Comparison of ENCODE assay signal across 17 mouse cellular contexts in the genomic region with DNA sequence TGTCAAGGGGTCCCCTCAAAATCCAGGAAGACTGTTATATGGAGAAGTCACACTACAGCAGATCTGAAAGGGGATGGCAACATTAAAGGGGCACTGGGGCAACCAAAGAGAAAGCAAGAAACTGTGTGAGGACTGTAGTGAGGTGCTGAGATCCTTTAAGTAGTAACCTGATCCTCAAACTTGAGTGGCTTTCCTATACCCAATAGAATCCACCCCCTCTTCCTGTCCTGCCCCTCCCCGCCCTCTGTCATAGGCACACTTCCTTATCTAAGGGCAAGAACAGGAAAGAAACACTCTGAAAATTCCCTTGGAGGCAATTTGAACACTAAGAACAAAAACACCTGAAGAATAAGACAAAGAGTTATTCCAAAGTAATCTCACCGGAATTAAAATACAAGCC. TPM values are rescaled to one million over a fixed set of nuclear protein-coding genes. Genes with fewer than 3 reads are reported as not detected.
"Had no signal": no experiment of that assay in that cellular context is flagged by ENCODE, and none has a peak within 500 bp of the region (broad histone marks: within the 10 kb centered on the region; RNA-seq: fewer than 3 reads in every experiment).

No protein-coding gene starts in this region.

- H3K9me3 ChIP-seq: liver, embryonic 12.5 days; megakaryocyte, embryonic 14.5 days; midbrain, embryonic 12.5 days; midbrain, embryonic 15.5 days; neural tube, embryonic 12.5 days had no signal

- H3K27me3 ChIP-seq: liver, embryonic 12.5 days; midbrain, embryonic 12.5 days; midbrain, embryonic 15.5 days; neural tube, embryonic 12.5 days had no signal

- H3K4me3 ChIP-seq: liver, embryonic 12.5 days; megakaryocyte, embryonic 14.5 days; midbrain, embryonic 12.5 days; midbrain, embryonic 15.5 days; neural tube, embryonic 12.5 days had no signal

- H3K9ac ChIP-seq: liver, embryonic 12.5 days; liver, embryonic 14.5 days; lung, embryonic 14.5 days; midbrain, embryonic 12.5 days; midbrain, embryonic 15.5 days; neural tube, embryonic 12.5 days had no signal

- H3K27ac ChIP-seq: liver, embryonic 12.5 days; liver, embryonic 14.5 days; macrophage; midbrain, embryonic 12.5 days; midbrain, embryonic 15.5 days; neural tube, embryonic 12.5 days had no signal

- H3K4me2 ChIP-seq: liver, embryonic 12.5 days; lung, embryonic 14.5 days; midbrain, embryonic 12.5 days; midbrain, embryonic 15.5 days; neural tube, embryonic 12.5 days had no signal

- H3K4me1 ChIP-seq: liver, embryonic 12.5 days; megakaryocyte, embryonic 14.5 days; midbrain, embryonic 12.5 days; midbrain, embryonic 15.5 days; neural tube, embryonic 12.5 days had no signal

- H3K36me3 ChIP-seq: liver, embryonic 12.5 days; midbrain, embryonic 12.5 days; midbrain, embryonic 15.5 days; neural tube, embryonic 12.5 days had no signal

- ATAC-seq: liver, embryonic 12.5 days; midbrain, embryonic 15.5 days had no signal

- DNase-seq: lung, embryonic 14.5 days; lung, postnatal 10 days; lung, postnatal 36 days; right cerebral cortex, postnatal 14 days; thymus, adult 18-20 months; thymus, postnatal 14 days; thymus, postnatal 36 days had no signal

RNA-seq across cellular contexts. Expression of a gene that starts 13.6 kb away (rescaled TPM):
- total RNA-seq: megakaryocyte progenitor cell, adult 5-6 weeks; monocyte, adult 5-6 weeks; neutrophil, adult 5-6 weeks had no signal
- polyA plus RNA-seq: macrophage had no signal
